Mouse (Mus musculus): Measurements from ENCODE around the gene Pced1a.

The Pced1a gene

GRCm38 (mm10) chr2:130436769-130437168, 12.3 kb upstream of the Pced1a start:
- no peak for DNase-seq (ENCODE audit: low read depth, low spot score)

- DNase-seq (ENCODE audit: low read depth, low spot score) = peak; percentile 74
Measured at GRCm38 (mm10) chr2:130433152-130433551, 8.7 kb upstream of the Pced1a start.

GRCm38 (mm10) chr2:130432157-130432556, 7.7 kb upstream of the Pced1a start:
- no peak for DNase-seq (ENCODE audit: low read depth, low spot score)

GRCm38 (mm10) chr2:130430484-130430883, 6.0 kb upstream of the Pced1a start:
- no peak for DNase-seq (ENCODE audit: low read depth, low spot score)

- DNase-seq (ENCODE audit: low read depth, low spot score) = no peak
Measured at GRCm38 (mm10) chr2:130429851-130430250, 5.3 kb upstream of the Pced1a start.

- peak; percentile 19 for DNase-seq (ENCODE audit: low read depth, low spot score)
Measured at GRCm38 (mm10) chr2:130425112-130425511, 611 bp upstream of the Pced1a start.

- peak; percentile 86 for DNase-seq (ENCODE audit: low read depth, low spot score)
Measured at GRCm38 (mm10) chr2:130423397-130424125, 940 bp downstream of the Pced1a start.

GRCm38 (mm10) chr2:130421781-130422620, 2.5 kb downstream of the Pced1a start:
- DNase-seq (ENCODE audit: low read depth, low spot score) = no peak

GRCm38 (mm10) chr2:130414094-130414856, 10.2 kb downstream of the Pced1a start:
- DNase-seq (ENCODE audit: low read depth, low spot score) = peak; percentile 25

- DNase-seq (ENCODE audit: low read depth, low spot score) = no peak
Measured at GRCm38 (mm10) chr2:130412775-130413174, 11.7 kb downstream of the Pced1a start.

GRCm38 (mm10) chr2:130411558-130412495, 12.7 kb downstream of the Pced1a start:
- peak; percentile 81 for DNase-seq (ENCODE audit: low read depth, low spot score)

GRCm38 (mm10) chr2:130408194-130408593, 16.3 kb downstream of the Pced1a start:
- no peak for DNase-seq (ENCODE audit: low read depth, low spot score)

GRCm38 (mm10) chr2:130406178-130406577, 18.3 kb downstream of the Pced1a start, which contains the start of gene Tmem239:
Tmem239 (plus strand) TSS chr2:130406478.
- no peak for DNase-seq (ENCODE audit: low read depth, low spot score)

GRCm38 (mm10) chr2:130404939-130405338, 19.6 kb downstream of the Pced1a start, which contains the start of the genes Gm28372 and 1700020A23Rik:
Gm28372 (plus strand) TSS chr2:130405239.
1700020A23Rik (plus strand) TSS chr2:130405259.
- no peak for DNase-seq (ENCODE audit: low read depth, low spot score)

- DNase-seq (ENCODE audit: low read depth, low spot score) = no peak
Measured at GRCm38 (mm10) chr2:130401891-130402290, 22.6 kb downstream of the Pced1a start.

- DNase-seq (ENCODE audit: low read depth, low spot score) = no peak
Measured at GRCm38 (mm10) chr2:130400046-130400445, 24.5 kb downstream of the Pced1a start.

GRCm38 (mm10) chr2:130398091-130398490, 26.4 kb downstream of the Pced1a start:
- no peak for DNase-seq (ENCODE audit: low read depth, low spot score)

GRCm38 (mm10) chr2:130397186-130397985, 27.1 kb downstream of the Pced1a start, which contains the start of gene Cpxm1:
Cpxm1 (minus strand) TSS chr2:130397574.
- no peak for DNase-seq (ENCODE audit: low read depth, low spot score)

- DNase-seq (ENCODE audit: low read depth, low spot score) = no peak
Measured at GRCm38 (mm10) chr2:130395696-130396095, 28.8 kb downstream of the Pced1a start.

- no peak for DNase-seq (ENCODE audit: low read depth, low spot score)
Measured at GRCm38 (mm10) chr2:130392836-130393235, 31.7 kb downstream of the Pced1a start.
